Mouse (Mus musculus) CD8-positive naive resting alpha-beta T cell, adult 2 months (primary cell): Measurements from ENCODE around the gene Olfr196.
"Not testable (repeated sequence)": the region's sequence is repeated elsewhere in the genome, so short reads cannot be mapped to it uniquely, and the experiment has no call there.

Source experiments
- DNase-seq, 2 experiments: peaks; one replicate each; pipeline ENCODE4 v3.0.0; 2022; ENCODE audit warnings: low read depth in 2 of 2, low spot score in 2 of 2

Gene Olfr196

DNA sequence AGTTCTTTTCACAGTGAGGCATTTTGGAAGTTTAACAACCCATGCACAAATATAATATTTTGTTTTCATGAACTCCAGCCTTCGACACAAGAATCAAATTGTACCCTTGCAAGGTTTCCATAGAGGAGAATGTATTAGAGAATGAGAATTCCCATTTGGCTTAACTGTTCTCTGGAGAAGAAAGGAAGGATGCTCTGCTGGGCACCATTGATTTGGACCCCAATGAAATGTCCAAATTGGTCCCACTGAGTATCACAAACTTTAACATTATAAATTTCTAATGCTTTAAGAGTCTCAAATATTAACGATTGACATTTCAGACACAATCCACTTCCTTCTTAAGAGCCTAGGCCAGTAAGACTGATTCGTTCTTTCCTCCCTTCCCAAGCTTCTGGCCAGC lies at the start of gene Olfr196:
Gene Olfr196 (minus strand): TSS at position 101 of the 400 bp plus-strand sequence.
- DNase-seq, result no peak

GRCm38 (mm10) chr16:59219667-59220066 lies 49.4 kb upstream of the Olfr196 start, which contains the start of gene Olfr199:
Gene Olfr199, minus strand, starts transcription at chr16:59219767.
- not testable (repeated sequence) for DNase-seq

- not testable (repeated sequence) for DNase-seq
These were observed 47.6 kb upstream of the Olfr196 start for GRCm38 (mm10) chr16:59217861-59218260.

DNA sequence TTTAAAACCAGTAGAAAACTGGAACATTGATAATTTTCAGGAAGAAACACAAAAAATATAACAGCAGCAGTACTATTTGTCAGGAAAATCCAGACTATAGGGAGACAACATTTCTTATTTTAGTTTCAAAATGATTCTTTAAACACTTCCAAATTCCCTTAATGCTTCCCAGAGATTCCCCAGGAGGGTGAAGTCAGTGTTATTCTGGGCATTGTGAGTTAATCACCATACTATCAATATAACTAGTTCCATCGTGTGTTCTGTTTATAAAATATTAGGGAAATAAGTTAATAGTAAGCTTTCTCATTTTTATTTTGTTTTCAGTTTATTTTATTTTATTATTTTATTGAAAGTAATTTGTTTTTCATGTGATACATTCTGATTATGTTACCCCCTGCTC lies 33.2 kb upstream of the Olfr196 start, which contains the start of gene Olfr198:
Gene Olfr198 (minus strand): TSS at position 101 of the 400 bp plus-strand sequence.
- DNase-seq, result not testable (repeated sequence)

- no peak for DNase-seq
These were observed 18.3 kb downstream of the Olfr196 start for GRCm38 (mm10) chr16:59151996-59152395.

GRCm38 (mm10) chr16:59146746-59147145 lies 23.5 kb downstream of the Olfr196 start, which contains the start of gene Olfr195:
Gene Olfr195, plus strand, starts transcription at chr16:59147046.
- no peak for DNase-seq

DNA sequence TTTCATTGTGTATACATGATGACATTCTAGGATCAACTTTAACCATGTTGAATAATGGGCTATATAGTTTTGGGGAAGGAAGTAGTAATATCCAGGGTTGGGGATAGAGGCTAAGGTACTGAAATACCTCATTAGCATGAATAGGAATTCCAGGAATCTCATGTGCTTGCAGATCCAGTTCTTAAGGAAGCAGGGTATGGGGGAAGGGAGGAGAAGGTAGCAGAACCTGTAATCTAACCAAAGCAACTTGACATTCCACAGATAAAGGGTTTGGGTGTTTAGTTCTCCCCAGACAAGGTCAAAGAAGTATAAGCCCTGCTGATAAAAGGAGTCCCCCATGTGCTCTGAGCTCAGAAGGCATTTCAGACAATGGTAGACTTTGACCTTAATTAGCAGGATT lies 29.1 kb downstream of the Olfr196 start:
- DNase-seq, result no peak

GRCm38 (mm10) chr16:59130740-59131139 lies 39.5 kb downstream of the Olfr196 start:
- no peak for DNase-seq

DNA sequence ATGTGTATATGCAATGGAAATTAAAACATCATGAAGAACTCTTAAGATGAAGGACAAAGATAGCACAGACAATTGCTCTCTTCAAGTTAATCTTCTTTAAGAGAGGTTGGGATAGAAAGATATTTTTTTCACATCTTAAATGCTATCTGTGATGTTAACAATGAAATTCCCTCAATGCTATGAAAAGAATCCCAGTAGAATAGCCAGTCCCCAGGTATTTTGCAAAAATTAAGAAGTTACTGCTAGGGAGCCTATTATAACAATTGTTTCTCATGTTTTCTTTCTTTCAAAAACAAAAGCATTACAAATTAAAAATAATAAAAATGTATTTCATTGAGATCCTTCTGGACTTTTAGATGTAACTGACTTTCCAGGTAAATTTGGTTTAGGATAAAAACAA lies 49.3 kb downstream of the Olfr196 start, which contains the start of gene Olfr194:
Gene Olfr194 (minus strand): TSS at position 101 of the 400 bp plus-strand sequence.
- DNase-seq, result no peak
